Mouse (Mus musculus) limb, embryonic 14.5 days (tissue): ENCODE results near the gene Gm3002. TPM values are rescaled to one million over a fixed set of nuclear protein-coding genes. Genes with fewer than 3 reads are reported as not detected.
"Not testable (repeated sequence)": the region's sequence is repeated elsewhere in the genome, so short reads cannot be mapped to it uniquely, and the experiment has no call there.

ENCODE experiments used
- ATAC-seq: fragments of 200-750 bp; cut with Nextera tagmentation; 2 replicates; pipeline ENCODE4 v1.8.0; 2017; ENCODE audit warnings: low read depth, moderate number of reproducible peaks, moderate TSS enrichment; ENCODE audit not compliant: low FRiP score
- DNase-seq: peaks from one replicate; pipeline ENCODE4 v3.0.0-alpha.2; 2015; ENCODE audit warnings: low spot score
- H3K27ac ChIP-seq: fragments of 300-500 bp; sonication (generic); replicated peaks from 2 replicates; pipeline ENCODE4 v1.5.1; 2014; ENCODE audit warnings: low read depth, mild to moderate bottlenecking, low read length, moderate library complexity, mixed read lengths
- H3K27me3 ChIP-seq: fragments of 300-500 bp; sonication (generic); 2 replicates; pipeline ENCODE4 v1.6.1; 2014; ENCODE audit warnings: low read length, mixed read lengths; ENCODE audit not compliant: control insufficient read depth, insufficient read depth
- H3K36me3 ChIP-seq: fragments of 300-500 bp; sonication (generic); 2 replicates; pipeline ENCODE4 v1.6.1; 2014; ENCODE audit warnings: mild to moderate bottlenecking, low read length, moderate library complexity, mixed read lengths; ENCODE audit not compliant: control insufficient read depth, insufficient read depth
- H3K4me1 ChIP-seq: fragments of 300-500 bp; sonication (generic); 2 replicates; pipeline ENCODE4 v1.6.1; 2014; ENCODE audit warnings: antibody characterized with exemption, low read length, mixed read lengths; ENCODE audit not compliant: control insufficient read depth, insufficient read depth
- H3K4me2 ChIP-seq: fragments of 300-500 bp; sonication (generic); replicated peaks from 2 replicates; pipeline ENCODE4 v1.6.1; 2014; ENCODE audit warnings: low read depth, mild to moderate bottlenecking, low read length, moderate library complexity; ENCODE audit not compliant: severe bottlenecking
- H3K4me3 ChIP-seq: fragments of 300-500 bp; sonication (generic); replicated peaks from 2 replicates; pipeline ENCODE4 v1.5.1; 2014; ENCODE audit warnings: low read length
- H3K9ac ChIP-seq: fragments of 300-500 bp; sonication (generic); 2 replicates; pipeline ENCODE4 v1.6.1; 2014; ENCODE audit warnings: mild to moderate bottlenecking, low read depth, low read length, moderate library complexity; ENCODE audit not compliant: severe bottlenecking
- H3K9me3 ChIP-seq: fragments of 300-500 bp; sonication (generic); 2 replicates; pipeline ENCODE4 v1.6.1; 2016; ENCODE audit warnings: low read length; ENCODE audit not compliant: control insufficient read depth
- WGBS: fragments of 180-500 bp; shearing (Covaris S2); extraction: QIAGEN DNeasy Blood & Tissue Kit; methylation state at CpG from one replicate; pipeline ENCODE4 v1.1.7; 2014; 5-methylcytosine and 5-hydroxymethylcytosine counted together
- polyA plus RNA-seq, 2 experiments: library from polyadenylated mRNA; depleted of rRNA in 1 of 2; stranded (reverse) in 1 of 2; unstranded in 1 of 2; fragments of >200 nt; fragmentation: Nextera tagmentation in 1 of 2; extraction: Ambion mirVana in 1 of 2; gene quantifications; 2 replicates each; pipeline versions ENCODE4 v1.2.1 to v1.2.3; 2012 to 2014

The Gm3002 gene
- 0.46 and 0.59 TPM in 2 replicates for polyA plus RNA-seq (2012; rRNA removed)
- 0.36 TPM in 1 of 2 replicates, not detected in the other for polyA plus RNA-seq (2014; fragmentation: Nextera tagmentation; extraction: Ambion mirVana)

- ATAC-seq, H3K4me2 ChIP-seq, H3K4me1 ChIP-seq, H3K36me3 ChIP-seq, DNase-seq, H3K9ac ChIP-seq, H3K9me3 ChIP-seq, H3K4me3 ChIP-seq, H3K27ac ChIP-seq, H3K27me3 ChIP-seq: not testable (repeated sequence)
- WGBS = no CpG with 5 or more reads among the region's 31 CpGs
These were observed at the start of gene Gm3002 for GRCm38 (mm10) chr14:3809774-3810173. TSS of gene Gm3002 (plus strand) at chr14:3810074.

GRCm38 (mm10) chr14:3845945-3846344, 36.1 kb downstream of the Gm3002 start, which contains the start of gene Gm3033:
TSS of gene Gm3033 (plus strand) at chr14:3846245.
- H3K36me3 ChIP-seq, DNase-seq, H3K27ac ChIP-seq, H3K9me3 ChIP-seq, H3K4me2 ChIP-seq, ATAC-seq, H3K9ac ChIP-seq, H3K4me3 ChIP-seq, H3K4me1 ChIP-seq, H3K27me3 ChIP-seq: not testable (repeated sequence)
- no CpG with 5 or more reads among the region's 2 CpGs for WGBS

GRCm38 (mm10) chr14:3883872-3884271, 74.0 kb downstream of the Gm3002 start, which contains the start of gene Gm2916:
TSS of gene Gm2916 (plus strand) at chr14:3884172.
- H3K9me3 ChIP-seq, H3K27me3 ChIP-seq, H3K36me3 ChIP-seq, H3K4me1 ChIP-seq, H3K4me3 ChIP-seq, ATAC-seq, H3K27ac ChIP-seq, H3K9ac ChIP-seq, H3K4me2 ChIP-seq, DNase-seq: not testable (repeated sequence)
- no CpG with 5 or more reads among the region's 1 CpGs for WGBS

GRCm38 (mm10) chr14:3931456-3931855, 121.6 kb downstream of the Gm3002 start, which contains the start of gene Gm3029:
TSS of gene Gm3029 (plus strand) at chr14:3931756.
- not testable (repeated sequence) for DNase-seq, ATAC-seq, H3K4me1 ChIP-seq, H3K27ac ChIP-seq, H3K9me3 ChIP-seq, H3K4me3 ChIP-seq, H3K4me2 ChIP-seq, H3K36me3 ChIP-seq, H3K9ac ChIP-seq, H3K27me3 ChIP-seq
- WGBS = 80% methylated on average over 1 of the region's 2 CpGs

GRCm38 (mm10) chr14:3963247-3963646, 153.4 kb downstream of the Gm3002 start, which contains the start of gene Gm3095:
TSS of gene Gm3095 (plus strand) at chr14:3963547.
- not testable (repeated sequence) for H3K27ac ChIP-seq, DNase-seq, H3K9me3 ChIP-seq, H3K27me3 ChIP-seq, H3K4me3 ChIP-seq, H3K4me2 ChIP-seq, H3K4me1 ChIP-seq, H3K36me3 ChIP-seq, ATAC-seq, H3K9ac ChIP-seq
- WGBS = no CpG with 5 or more reads among the region's 2 CpGs

GRCm38 (mm10) chr14:3998094-3998493, 188.2 kb downstream of the Gm3002 start, which contains the start of gene Gm3099:
TSS of gene Gm3099 (plus strand) at chr14:3998394.
- 43% methylated on average over 1 of the region's 3 CpGs for WGBS
- H3K4me1 ChIP-seq, H3K27ac ChIP-seq, H3K9me3 ChIP-seq, H3K27me3 ChIP-seq, H3K4me2 ChIP-seq, H3K36me3 ChIP-seq, ATAC-seq, H3K4me3 ChIP-seq, H3K9ac ChIP-seq, DNase-seq: not testable (repeated sequence)

Other genes with a start within 250 kb of the Gm3002 start
- gene Gm3012, start 175.6 kb upstream of the Gm3002 start, polyA plus RNA-seq (2012; rRNA removed) = not detected in 2 replicates
- not detected in 2 replicates for gene Gm3012, start 175.6 kb upstream of the Gm3002 start, polyA plus RNA-seq (2014; fragmentation: Nextera tagmentation; extraction: Ambion mirVana)
- gene Gm3020, start 158.0 kb upstream of the Gm3002 start, polyA plus RNA-seq (2012; rRNA removed) = 0.40 TPM in 2 replicates
- 0.44 and 0.77 TPM in 2 replicates for gene Gm3020, start 158.0 kb upstream of the Gm3002 start, polyA plus RNA-seq (2014; fragmentation: Nextera tagmentation; extraction: Ambion mirVana)
- not detected in 2 replicates for gene Gm3043, start 121.3 kb upstream of the Gm3002 start, polyA plus RNA-seq (2012; rRNA removed)
- gene Gm3043, start 121.3 kb upstream of the Gm3002 start, polyA plus RNA-seq (2014; fragmentation: Nextera tagmentation; extraction: Ambion mirVana) = not detected in 2 replicates
- not detected in 2 replicates for gene Gm3033, start 36.2 kb downstream of the Gm3002 start, polyA plus RNA-seq (2012; rRNA removed)
- not detected in 2 replicates for gene Gm3033, start 36.2 kb downstream of the Gm3002 start, polyA plus RNA-seq (2014; fragmentation: Nextera tagmentation; extraction: Ambion mirVana)
- 0.08 TPM in 1 of 2 replicates, not detected in the other for gene Gm2916, start 74.1 kb downstream of the Gm3002 start, polyA plus RNA-seq (2012; rRNA removed)
- not detected in 2 replicates for gene Gm2916, start 74.1 kb downstream of the Gm3002 start, polyA plus RNA-seq (2014; fragmentation: Nextera tagmentation; extraction: Ambion mirVana)
- gene Gm3029, start 121.7 kb downstream of the Gm3002 start, polyA plus RNA-seq (2012; rRNA removed) = not detected in 2 replicates
- not detected in 2 replicates for gene Gm3029, start 121.7 kb downstream of the Gm3002 start, polyA plus RNA-seq (2014; fragmentation: Nextera tagmentation; extraction: Ambion mirVana)
- gene Gm3095, start 153.5 kb downstream of the Gm3002 start, polyA plus RNA-seq (2012; rRNA removed) = 0.09 and 0.25 TPM in 2 replicates
- gene Gm3095, start 153.5 kb downstream of the Gm3002 start, polyA plus RNA-seq (2014; fragmentation: Nextera tagmentation; extraction: Ambion mirVana) = 0.12 TPM in 1 of 2 replicates, not detected in the other
- not detected in 2 replicates for gene Gm3099, start 188.3 kb downstream of the Gm3002 start, polyA plus RNA-seq (2012; rRNA removed)
- not detected in 2 replicates for gene Gm3099, start 188.3 kb downstream of the Gm3002 start, polyA plus RNA-seq (2014; fragmentation: Nextera tagmentation; extraction: Ambion mirVana)
- gene Gm5796, start 213.9 kb downstream of the Gm3002 start, polyA plus RNA-seq (2012; rRNA removed) = 0.46 and 0.58 TPM in 2 replicates
- gene Gm5796, start 213.9 kb downstream of the Gm3002 start, polyA plus RNA-seq (2014; fragmentation: Nextera tagmentation; extraction: Ambion mirVana) = 0.18 and 0.26 TPM in 2 replicates